Mouse (Mus musculus) thymus, postnatal 0 days (tissue): ENCODE results near the gene Rreb1. TPM values are rescaled to one million over a fixed set of nuclear protein-coding genes. Genes with fewer than 3 reads are reported as not detected.

ENCODE experiments used
- DNase-seq: peaks from one replicate; pipeline ENCODE4 v3.0.0-alpha.2; 2015; ENCODE audit warnings: low spot score
- polyA plus RNA-seq: library from polyadenylated mRNA; unstranded; fragments of >200 nt; fragmentation: Nextera tagmentation; extraction: Ambion mirVana; gene quantifications from 2 replicates; pipeline ENCODE4 v1.2.1, GENCODE M21; 2015

The Rreb1 gene
- polyA plus RNA-seq, 1 experiment from 2014 or later: 9.6 TPM

- DNase-seq: peak; percentile 43
These were observed 95.1 kb downstream of the Rreb1 start for GRCm38 (mm10) chr13:37873125-37873891.

GRCm38 (mm10) chr13:37875919-37876318 is 97.7 kb downstream of the Rreb1 start:
- no peak for DNase-seq

- DNase-seq: no peak
These were observed 98.2 kb downstream of the Rreb1 start for GRCm38 (mm10) chr13:37876366-37876765.

GRCm38 (mm10) chr13:37876836-37877235 is 98.6 kb downstream of the Rreb1 start:
- DNase-seq: no peak

- no peak for DNase-seq
These were observed 99.0 kb downstream of the Rreb1 start for GRCm38 (mm10) chr13:37877241-37877640.

- DNase-seq: no peak
These were observed 100.7 kb downstream of the Rreb1 start for GRCm38 (mm10) chr13:37878918-37879331.

GRCm38 (mm10) chr13:37879556-37879955 is 101.4 kb downstream of the Rreb1 start:
- peak; percentile 53 for DNase-seq

- no peak for DNase-seq
These were observed 101.8 kb downstream of the Rreb1 start for GRCm38 (mm10) chr13:37880035-37880434.

GRCm38 (mm10) chr13:37880581-37881130 is 102.5 kb downstream of the Rreb1 start:
- DNase-seq: peak; percentile 87

GRCm38 (mm10) chr13:37882521-37882920 is 104.3 kb downstream of the Rreb1 start:
- peak; percentile 66 for DNase-seq

GRCm38 (mm10) chr13:37883008-37883407 is 104.8 kb downstream of the Rreb1 start:
- no peak for DNase-seq

GRCm38 (mm10) chr13:37885392-37885791 is 107.2 kb downstream of the Rreb1 start:
- no peak for DNase-seq

GRCm38 (mm10) chr13:37886024-37886423 is 107.8 kb downstream of the Rreb1 start:
- no peak for DNase-seq

- no peak for DNase-seq
These were observed 116.6 kb downstream of the Rreb1 start for GRCm38 (mm10) chr13:37894756-37895155.

- no peak for DNase-seq
These were observed 117.5 kb downstream of the Rreb1 start for GRCm38 (mm10) chr13:37895564-37896254.

GRCm38 (mm10) chr13:37896423-37896822 is 118.2 kb downstream of the Rreb1 start:
- no peak for DNase-seq

GRCm38 (mm10) chr13:37898772-37899171 is 120.6 kb downstream of the Rreb1 start:
- no peak for DNase-seq

- DNase-seq: no peak
These were observed 124.8 kb downstream of the Rreb1 start for GRCm38 (mm10) chr13:37903036-37903435.

- no peak for DNase-seq
These were observed 125.3 kb downstream of the Rreb1 start for GRCm38 (mm10) chr13:37903476-37903875.

- no peak for DNase-seq
These were observed 126.2 kb downstream of the Rreb1 start for GRCm38 (mm10) chr13:37904436-37904835.

- peak; percentile 40 for DNase-seq
These were observed 129.9 kb downstream of the Rreb1 start for GRCm38 (mm10) chr13:37908061-37908460.

- peak; percentile 70 for DNase-seq
These were observed 130.3 kb downstream of the Rreb1 start for GRCm38 (mm10) chr13:37908493-37908892.
